Mouse (Mus musculus): ENCODE data around the gene Gm813.
"Not testable (repeated sequence)": the region's sequence is repeated elsewhere in the genome, so short reads cannot be mapped to it uniquely, and the experiment has no call there.

Gm813 gene

GRCm38 (mm10) chr16:58616878-58617277 is at the start of gene Gm813:
TSS of gene Gm813 (minus strand) at chr16:58616978.
- no peak for DNase-seq (ENCODE audit: low read depth, low spot score)

- DNase-seq (ENCODE audit: low read depth, low spot score), result not testable (repeated sequence)
These were observed 48.4 kb upstream of the Gm813 start for GRCm38 (mm10) chr16:58665137-58665536.

- no peak for DNase-seq (ENCODE audit: low read depth, low spot score)
These were observed 47.0 kb upstream of the Gm813 start for GRCm38 (mm10) chr16:58663816-58664215.

GRCm38 (mm10) chr16:58663021-58663420 is 46.2 kb upstream of the Gm813 start:
- peak; percentile 25 for DNase-seq (ENCODE audit: low read depth, low spot score)

GRCm38 (mm10) chr16:58662287-58662791 is 45.6 kb upstream of the Gm813 start:
- no peak for DNase-seq (ENCODE audit: low read depth, low spot score)

GRCm38 (mm10) chr16:58661826-58662225 is 45.0 kb upstream of the Gm813 start:
- DNase-seq (ENCODE audit: low read depth, low spot score), result no peak

- DNase-seq (ENCODE audit: low read depth, low spot score), result no peak
These were observed 41.9 kb upstream of the Gm813 start for GRCm38 (mm10) chr16:58658668-58659067.

GRCm38 (mm10) chr16:58656526-58656925 is 39.7 kb upstream of the Gm813 start:
- no peak for DNase-seq (ENCODE audit: low read depth, low spot score)

- DNase-seq (ENCODE audit: low read depth, low spot score), result no peak
These were observed 39.0 kb upstream of the Gm813 start for GRCm38 (mm10) chr16:58655751-58656150.

GRCm38 (mm10) chr16:58649979-58650378 is 33.2 kb upstream of the Gm813 start:
- DNase-seq (ENCODE audit: low read depth, low spot score), result no peak

GRCm38 (mm10) chr16:58638689-58639175 is 22.0 kb upstream of the Gm813 start, which contains the start of gene E330017A01Rik:
TSS of gene E330017A01Rik (minus strand) at chr16:58638739.
- no peak for DNase-seq (ENCODE audit: low read depth, low spot score)

GRCm38 (mm10) chr16:58638016-58638415 is 21.2 kb upstream of the Gm813 start:
- DNase-seq (ENCODE audit: low read depth, low spot score), result no peak

- no peak for DNase-seq (ENCODE audit: low read depth, low spot score)
These were observed 20.7 kb upstream of the Gm813 start for GRCm38 (mm10) chr16:58637448-58637847.

- no peak for DNase-seq (ENCODE audit: low read depth, low spot score)
These were observed 19.1 kb upstream of the Gm813 start for GRCm38 (mm10) chr16:58635866-58636265.

- DNase-seq (ENCODE audit: low read depth, low spot score), result no peak
These were observed 13.0 kb upstream of the Gm813 start for GRCm38 (mm10) chr16:58629736-58630135.

GRCm38 (mm10) chr16:58628968-58629367 is 12.2 kb upstream of the Gm813 start:
- no peak for DNase-seq (ENCODE audit: low read depth, low spot score)

- DNase-seq (ENCODE audit: low read depth, low spot score), result no peak
These were observed 11.5 kb upstream of the Gm813 start for GRCm38 (mm10) chr16:58628336-58628680.

- no peak for DNase-seq (ENCODE audit: low read depth, low spot score)
These were observed 11.0 kb upstream of the Gm813 start for GRCm38 (mm10) chr16:58627597-58628335.

- peak; percentile 41 for DNase-seq (ENCODE audit: low read depth, low spot score)
These were observed 7.2 kb upstream of the Gm813 start for GRCm38 (mm10) chr16:58623944-58624343.

- DNase-seq (ENCODE audit: low read depth, low spot score), result no peak
These were observed 6.3 kb upstream of the Gm813 start for GRCm38 (mm10) chr16:58623114-58623513.

- no peak for DNase-seq (ENCODE audit: low read depth, low spot score)
These were observed 5.6 kb upstream of the Gm813 start for GRCm38 (mm10) chr16:58622377-58622776.

- DNase-seq (ENCODE audit: low read depth, low spot score), result no peak
These were observed 568 bp upstream of the Gm813 start for GRCm38 (mm10) chr16:58617346-58617745.

- no peak for DNase-seq (ENCODE audit: low read depth, low spot score)
These were observed 3.8 kb downstream of the Gm813 start for GRCm38 (mm10) chr16:58612969-58613368.

Data from CD4-positive helper T cell, adult 2 months (primary cell).